Mouse (Mus musculus) CH12.LX (cell line): Measurements from ENCODE around the gene Thnsl1. TPM values are rescaled to one million over a fixed set of nuclear protein-coding genes. Genes with fewer than 3 reads are reported as not detected.

Experiments used
- DNase-seq: peaks from one replicate; pipeline ENCODE4 v3.0.0-alpha.2; 2013; ENCODE audit errors: extremely low read depth
- H3K27ac ChIP-seq: 2 replicates; pipeline ENCODE4 v1.5.1; 2012; ENCODE audit warnings: low read depth, mild to moderate bottlenecking, control low read depth, moderate library complexity; ENCODE audit not compliant: insufficient read depth
- H3K27me3 ChIP-seq: replicated peaks from 2 replicates; pipeline ENCODE3; 2012; ENCODE audit warnings: inconsistent platforms
- H3K36me3 ChIP-seq, 2 experiments: replicated peaks in 1 of 2; 2 replicates each; pipeline versions ENCODE3 to v1.6.1; 2012; ENCODE audit warnings: inconsistent platforms in 1 of 2, low read length in 1 of 2, mild to moderate bottlenecking in 1 of 2, mixed read lengths in 1 of 2, moderate library complexity in 1 of 2; ENCODE audit not compliant: control insufficient read depth in 1 of 2, insufficient read depth in 1 of 2
- H3K4me1 ChIP-seq, 2 experiments: 2 replicates each; pipeline ENCODE4 v1.6.1; 2012; ENCODE audit warnings: inconsistent platforms in 1 of 2, moderate library complexity in 1 of 2; ENCODE audit not compliant: insufficient read depth in 2 of 2, control insufficient read depth in 1 of 2
- H3K4me2 ChIP-seq: 2 replicates; pipeline ENCODE4 v1.6.1; 2012; ENCODE audit warnings: low read depth, mild to moderate bottlenecking, control low read depth; ENCODE audit not compliant: poor library complexity, insufficient read depth, severe bottlenecking
- H3K4me3 ChIP-seq, 3 experiments: fragments of 150-350 bp in 1 of 3; sonication (generic) in 1 of 3; replicated peaks in 1 of 3; 2 replicates each; pipeline versions ENCODE3 to v1.5.1; 2011 to 2012; ENCODE audit warnings: low read depth in 2 of 3, low read length in 2 of 3, mild to moderate bottlenecking in 2 of 3, moderate library complexity in 2 of 3, control low read depth in 1 of 3, improper control_type of control experiment in 1 of 3, inconsistent platforms in 1 of 3, mixed read lengths in 1 of 3; ENCODE audit not compliant: poor library complexity in 1 of 3
- H3K79me2 ChIP-seq: replicated peaks from 2 replicates; pipeline ENCODE4 v1.6.1; 2012; ENCODE audit warnings: mild to moderate bottlenecking, moderate library complexity; ENCODE audit not compliant: control insufficient read depth, poor library complexity, insufficient read depth, severe bottlenecking; ENCODE audit errors: extremely low read depth
- H3K9ac ChIP-seq: 2 replicates; pipeline ENCODE4 v1.6.1; 2012; ENCODE audit warnings: low read depth, mild to moderate bottlenecking, control low read depth, moderate library complexity; ENCODE audit not compliant: insufficient read depth
- H3K9me3 ChIP-seq: replicated peaks from 2 replicates; pipeline ENCODE3; 2012; ENCODE audit warnings: low read length, inconsistent platforms, mixed read lengths
- CHD1 ChIP-seq: IDR thresholded peaks from 2 replicates; pipeline ENCODE4 v1.6.1; 2012; ENCODE audit warnings: low read depth, low read length, improper control_type of control experiment, inconsistent platforms
- CTCF ChIP-seq, 2 experiments: IDR thresholded peaks in 1 of 2; conservative IDR thresholded peaks in 1 of 2; 2 replicates each; pipeline ENCODE4 v1.5.1; 2011 to 2012; ENCODE audit warnings: low read depth in 2 of 2, low read length in 2 of 2, improper control_type of control experiment in 1 of 2, inconsistent platforms in 1 of 2, mild to moderate bottlenecking in 1 of 2, moderate library complexity in 1 of 2
- EP300 ChIP-seq: IDR thresholded peaks from 2 replicates; pipeline ENCODE4 v1.6.1; 2011; ENCODE audit warnings: low read length, improper control_type of control experiment
- IRF4 ChIP-seq: IDR thresholded peaks from 2 replicates; pipeline ENCODE4 v1.6.1; 2014; ENCODE audit warnings: low read depth, mild to moderate bottlenecking, inconsistent platforms, low read length, improper control_type of control experiment
- JUND ChIP-seq: conservative IDR thresholded peaks from 2 replicates; pipeline ENCODE4 v1.6.1; 2011; ENCODE audit warnings: low read depth, low read length, improper control_type of control experiment
- KAT2A ChIP-seq: IDR thresholded peaks from 2 replicates; pipeline ENCODE4 v1.6.1; 2012; ENCODE audit warnings: low read length, improper control_type of control experiment, inconsistent platforms; ENCODE audit not compliant: insufficient replicate concordance
- MAX ChIP-seq: IDR thresholded peaks from 2 replicates; pipeline ENCODE4 v1.6.1; 2011; ENCODE audit warnings: low read length, improper control_type of control experiment
- MXI1 ChIP-seq: IDR thresholded peaks from 2 replicates; pipeline ENCODE4 v1.6.1; 2011; ENCODE audit warnings: mild to moderate bottlenecking, low read depth, low read length, improper control_type of control experiment
- MYC ChIP-seq: IDR thresholded peaks from 2 replicates; pipeline ENCODE4 v1.6.1; 2011; ENCODE audit warnings: low read depth, mild to moderate bottlenecking, improper control_type of control experiment, low read length
- PAX5 ChIP-seq: IDR thresholded peaks from 2 replicates; pipeline ENCODE4 v1.6.1; 2012; ENCODE audit warnings: low read length, inconsistent platforms, mixed read lengths
- RAD21 ChIP-seq: IDR thresholded peaks from 2 replicates; pipeline ENCODE4 v1.6.1; 2011; ENCODE audit warnings: low read depth, mild to moderate bottlenecking, low read length, improper control_type of control experiment, moderate library complexity
- SMC3 ChIP-seq: IDR thresholded peaks from 2 replicates; pipeline ENCODE4 v1.6.1; 2011; ENCODE audit warnings: low read depth, low read length, improper control_type of control experiment
- TCF12 ChIP-seq: IDR thresholded peaks from 2 replicates; pipeline ENCODE4 v1.6.1; 2014; ENCODE audit warnings: low read depth, mild to moderate bottlenecking, inconsistent platforms, low read length, improper control_type of control experiment
- UBTF ChIP-seq: IDR thresholded peaks from 2 replicates; pipeline ENCODE4 v1.6.1; 2012; ENCODE audit warnings: low read depth, mild to moderate bottlenecking, inconsistent platforms, low read length, improper control_type of control experiment, moderate library complexity
- USF2 ChIP-seq: conservative IDR thresholded peaks from 2 replicates; pipeline ENCODE4 v1.6.1; 2011; ENCODE audit warnings: low read depth, low read length, improper control_type of control experiment
- ZKSCAN1 ChIP-seq: IDR thresholded peaks from 2 replicates; pipeline ENCODE4 v1.6.1; 2012; ENCODE audit warnings: low read depth, inconsistent platforms, low read length, improper control_type of control experiment, borderline replicate concordance
- ZMIZ1 ChIP-seq: IDR thresholded peaks from 2 replicates; pipeline ENCODE4 v1.6.1; 2012; ENCODE audit warnings: low read depth, mild to moderate bottlenecking, inconsistent platforms, low read length, improper control_type of control experiment
- ZNF384 ChIP-seq: IDR thresholded peaks from 2 replicates; pipeline ENCODE4 v1.6.1; 2012; ENCODE audit warnings: low read depth, low read length, improper control_type of control experiment, inconsistent platforms
- dilution Hi-C: fragments of 300-500 bp; cut with MboI; formaldehyde crosslinking; loops from 2 replicates; pipeline ENCODE4 v1.14.3; 2020; ENCODE audit warnings: low sequenced_read_pairs; ENCODE audit not compliant: extremely low pct_unique_long_range_greater_than_20kb, extremely low pct_ligation_motif_present
- in situ Hi-C: fragments of 300-500 bp; cut with MboI; formaldehyde crosslinking; loops from 3 replicates; pipeline ENCODE4 v1.14.3; 2019; ENCODE audit warnings: low sequenced_read_pairs, low pct_ligation_motif_present, low pct_unique_long_range_greater_than_20kb, mixed read lengths
- polyA plus RNA-seq: library from polyadenylated mRNA; unstranded; fragments of >175 nt; gene quantifications from 2 replicates; pipeline ENCODE4 v1.2.1, GENCODE M21; 2012; ENCODE audit warnings: low read depth; ENCODE audit not compliant: insufficient read length
- total RNA-seq, 2 experiments: library from RNA; depleted of rRNA; stranded (reverse); fragments of 300-350 nt in 1 of 2; fragments of >200 nt in 1 of 2; gene quantifications; 2 replicates each; pipeline ENCODE4 v1.2.3; 2012 to 2014

Gene Thnsl1
- total and polyA plus RNA-seq, 3 experiments, result 5.0 to 6.2 (median 6.1) TPM

DNA sequence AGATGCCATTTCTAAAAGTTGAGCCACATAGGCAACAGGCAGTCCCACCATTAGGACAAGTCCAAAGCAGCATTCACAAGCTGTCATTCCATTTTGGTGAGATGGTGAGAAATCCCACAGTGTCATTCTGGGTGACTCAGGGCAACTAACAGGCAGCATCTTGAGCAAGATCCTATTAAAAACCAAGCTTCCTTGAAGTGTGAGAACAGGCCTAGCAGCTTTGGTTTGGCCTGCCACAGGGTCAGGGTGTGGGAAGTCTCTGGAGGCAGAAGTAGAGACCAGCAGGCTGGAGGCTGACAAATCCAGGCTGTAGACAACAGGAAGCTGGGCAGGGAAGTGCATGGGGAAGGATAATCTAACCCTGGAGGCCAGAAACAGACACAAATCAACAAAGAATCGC, 22.7 kb upstream of the Thnsl1 start:
- H3K4me1 ChIP-seq, result peaks cover 0 to 18% of the 10 kb centered on the region in 2 experiments; a peak in 3 of 4 replicates
- in situ Hi-C loops, result loop anchor here (10.0 kb wide), 1 partner anchor 288 kb away; no protein-coding TSS in a partner anchor
- H3K79me2 ChIP-seq, result no peaks in the 10 kb centered on the region
- H3K36me3 ChIP-seq, result no peaks in the 10 kb centered on the region
- dilution Hi-C loops, result no loop called here
- H3K27ac ChIP-seq, result no peak overlapping the region
- H3K9me3 ChIP-seq, result no peaks in the 10 kb centered on the region
- H3K4me3 ChIP-seq, result no peak overlapping the region
- H3K27me3 ChIP-seq, result no peaks in the 10 kb centered on the region
- no peak overlapping the region for H3K4me2 ChIP-seq
- DNase-seq, result no peak
- TF ChIP-seq KAT2A (no peak), TCF12 (no peak), JUND (no peak), ZMIZ1 (no peak), MAX (no peak), EP300 (no peak), UBTF (no peak), MXI1 (no peak), ZKSCAN1 (no peak), MYC (no peak), PAX5 (no peak)
- TF ChIP-seq, all 38 proteins: peak for 0
- no peak overlapping the region for H3K9ac ChIP-seq

DNA sequence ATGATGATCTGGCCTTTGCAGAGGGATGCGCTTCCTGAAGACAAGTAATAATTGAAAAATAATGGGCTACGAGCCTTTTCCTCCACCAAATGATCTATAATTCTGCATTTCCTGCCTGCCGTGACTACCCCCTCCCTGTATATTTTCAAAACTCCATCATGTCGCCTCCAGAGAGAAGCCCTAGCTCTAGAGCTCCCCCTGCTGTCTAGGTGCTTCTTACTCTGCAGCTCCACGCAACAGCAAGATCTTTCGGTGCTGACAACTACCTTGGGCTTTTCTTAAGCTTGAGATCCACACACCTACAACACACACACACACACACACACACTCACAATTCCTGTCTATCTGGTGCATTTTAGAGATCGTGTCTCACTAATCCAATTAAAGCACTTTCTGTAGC, 17.9 kb upstream of the Thnsl1 start:
- peak; percentile 69 for DNase-seq
- dilution Hi-C loops, result no loop called here

DNA sequence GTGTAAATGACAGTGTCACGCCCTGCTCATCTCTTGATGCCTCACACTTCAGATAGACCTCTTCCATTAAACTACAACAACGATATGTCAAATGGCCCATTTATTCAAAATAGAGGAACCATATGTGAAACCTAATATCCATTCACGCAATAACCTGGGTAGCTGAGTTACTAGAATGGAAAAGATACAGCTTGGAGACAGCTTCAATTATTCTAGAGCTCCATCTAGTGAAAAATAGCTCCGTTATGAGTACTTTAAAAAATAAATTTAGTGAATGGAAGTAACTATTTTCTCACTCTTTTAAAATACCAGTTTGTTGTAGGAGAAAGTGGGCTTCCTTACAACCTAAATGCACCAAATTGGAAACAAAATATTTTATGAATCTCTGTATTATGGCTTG, 16.9 kb upstream of the Thnsl1 start:
- Histone ChIP-seq H3K4me2 (peak overlapping the region; percentile 29; the same call in 1 of the 2 replicates), H3K9ac (no peak overlapping the region), H3K36me3 (no peaks in the 10 kb centered on the region), H3K27ac (no peak overlapping the region), H3K4me3 (no peak overlapping the region), H3K79me2 (no peaks in the 10 kb centered on the region), H3K9me3 (no peaks in the 10 kb centered on the region), H3K4me1 (peaks cover 0 to 13% of the 10 kb centered on the region in 2 experiments; a peak in 3 of 4 replicates), H3K27me3 (no peaks in the 10 kb centered on the region)
- DNase-seq, result no peak
- dilution Hi-C loops (no loop called here), in situ Hi-C loops (loop anchor here (10.0 kb wide), 1 partner anchor 294 kb away; no protein-coding TSS in a partner anchor)
- peak in 1 of 2 experiments; percentile 43; a peak in 2 of 4 replicates for TF ChIP-seq CTCF (conservative IDR thresholded peaks at IDR 0.05 in 1 of 2, IDR thresholded peaks at IDR 0.05 in 1 of 2; ENCODE audit: low read depth in 2 of 2, low read length in 2 of 2)
- TF ChIP-seq MAX, result no peak
- peak; percentile 45 for TF ChIP-seq RAD21
- TF ChIP-seq CHD1, result no peak
- TF ChIP-seq ZNF384, result no peak

More for the DNA sequence above, 17.9 kb upstream of the Thnsl1 start:
- Histone ChIP-seq H3K4me3 (no peak overlapping the region), H3K9me3 (no peaks in the 10 kb centered on the region), H3K9ac (no peak overlapping the region), H3K4me1 (peaks cover 0 to 13% of the 10 kb centered on the region in 2 experiments; a peak in 3 of 4 replicates), H3K4me2 (no peak overlapping the region), H3K79me2 (no peaks in the 10 kb centered on the region), H3K36me3 (no peaks in the 10 kb centered on the region), H3K27me3 (no peaks in the 10 kb centered on the region), H3K27ac (no peak overlapping the region)
- in situ Hi-C loops, result loop anchor here (10.0 kb wide), 1 partner anchor 293 kb away; no protein-coding TSS in a partner anchor
- TF ChIP-seq SMC3, result peak; percentile 87
- no peak for TF ChIP-seq USF2
- no peak for TF ChIP-seq IRF4
- TF ChIP-seq CTCF (conservative IDR thresholded peaks at IDR 0.05 in 1 of 2, IDR thresholded peaks at IDR 0.05 in 1 of 2; ENCODE audit: low read depth in 2 of 2, low read length in 2 of 2), result peak; percentile 79 to 80
- peak; percentile 71 for TF ChIP-seq RAD21
